Mouse (Mus musculus): ENCODE measurements at regions not wholly inside any gene's neighbourhood (a gene's known extent, or its start where the extent isn't known, plus 50 kb on each side); places are given as distances from the start of the nearest gene placed in this dataset.

DNA sequence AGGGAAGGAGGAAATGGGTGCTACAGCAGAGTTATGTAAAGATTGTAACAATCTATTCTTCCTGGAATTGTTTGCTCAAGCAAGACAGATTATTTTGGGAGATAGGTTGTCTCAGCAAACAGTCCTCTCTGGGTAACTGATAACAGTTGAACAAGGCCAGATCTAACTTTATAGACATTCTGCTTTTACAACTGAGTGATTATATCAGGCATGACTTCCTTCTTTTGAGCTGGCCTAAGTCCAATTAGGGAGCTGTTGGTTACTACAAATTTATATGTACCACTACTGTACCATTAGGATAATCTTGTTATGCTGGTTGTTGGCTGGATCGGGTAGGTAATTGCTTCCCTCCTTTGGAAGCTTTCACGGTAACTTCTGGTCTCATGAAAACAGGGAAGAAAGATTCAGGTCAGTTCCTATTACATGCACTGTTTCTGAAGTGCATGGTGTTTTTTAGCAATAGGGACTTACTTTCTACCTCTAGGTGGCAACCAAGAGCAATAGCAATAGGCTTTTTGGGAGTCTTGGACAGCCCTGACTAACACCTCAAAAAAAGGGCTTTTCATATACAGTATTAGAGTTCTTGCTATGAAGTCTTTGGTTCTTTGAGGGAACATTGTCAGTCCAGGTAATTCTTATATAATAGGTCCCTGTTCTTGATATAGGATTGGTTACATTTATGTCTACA lies 363.9 kb upstream of the Slc5a7 start:
- Histone ChIP-seq H3K27ac (no peak overlapping the region), H3K4me1 (ENCODE audit: control insufficient read depth, insufficient read depth, low read length) (no peaks in the 10 kb centered on the region), H3K9ac (ENCODE audit: low read depth, low read length) (no peak overlapping the region), H3K36me3 (ENCODE audit: control insufficient read depth, insufficient read depth, low read length) (no peaks in the 10 kb centered on the region), H3K4me3 (no peak overlapping the region), H3K79me2 (replicated peaks; ENCODE audit: control insufficient read depth, insufficient read depth, low read length) (no peaks in the 10 kb centered on the region), H3K27me3 (ENCODE audit: control insufficient read depth, insufficient read depth, low read length) (no peaks in the 10 kb centered on the region)
- TF ChIP-seq CTCF (IDR thresholded peaks at IDR 0.05) (peak; percentile 61), POLR2A (IDR thresholded peaks at IDR 0.05; ENCODE audit: insufficient read depth, low read depth, low read length) (no peak), EP300 (IDR thresholded peaks at IDR 0.05; ENCODE audit: insufficient read depth, low read depth, low read length) (no peak)
- intact Hi-C loops (cut with DNase I) = no loop called here
- 60% methylated on average over 2 of the region's 2 CpGs for WGBS
- DNase-seq = no peak

DNA sequence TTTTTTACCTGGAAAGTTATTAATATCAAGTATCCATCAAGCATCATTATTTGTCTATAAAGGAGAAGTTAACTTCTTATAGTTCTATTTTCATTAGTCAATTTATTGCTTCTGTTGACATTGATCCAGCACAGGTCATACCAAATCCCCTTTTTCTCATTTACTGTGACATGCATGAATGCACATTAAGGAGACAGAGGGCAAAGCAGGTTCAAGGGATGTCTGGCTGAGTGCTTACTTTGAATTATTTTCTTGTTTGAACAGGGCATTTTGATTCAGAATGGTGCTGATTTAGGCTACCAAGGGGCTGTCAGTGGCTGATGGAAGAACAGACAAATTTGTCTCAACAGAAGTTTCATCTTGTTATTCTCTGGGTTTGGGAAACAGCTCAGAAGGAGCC lies 357.7 kb upstream of the Slc5a7 start:
- Histone ChIP-seq H3K27me3 (ENCODE audit: control insufficient read depth, insufficient read depth, low read length) (no peaks in the 10 kb centered on the region), H3K27ac (no peak overlapping the region), H3K9ac (ENCODE audit: low read depth, low read length) (no peak overlapping the region), H3K36me3 (ENCODE audit: control insufficient read depth, insufficient read depth, low read length) (no peaks in the 10 kb centered on the region), H3K4me3 (no peak overlapping the region), H3K4me1 (ENCODE audit: control insufficient read depth, insufficient read depth, low read length) (no peaks in the 10 kb centered on the region), H3K79me2 (replicated peaks; ENCODE audit: control insufficient read depth, insufficient read depth, low read length) (no peaks in the 10 kb centered on the region)
- intact Hi-C loops (cut with DNase I) = no loop called here
- TF ChIP-seq POLR2A (IDR thresholded peaks at IDR 0.05; ENCODE audit: insufficient read depth, low read depth, low read length) = no peak
- no peak for TF ChIP-seq CTCF (IDR thresholded peaks at IDR 0.05)
- no peak for TF ChIP-seq EP300 (IDR thresholded peaks at IDR 0.05; ENCODE audit: insufficient read depth, low read depth, low read length)
- DNase-seq = no peak

All from heart, adult 2 months (tissue).